Mouse (Mus musculus) lung, adult 2 months (tissue): Measurements from ENCODE around the gene Nfkb1.

Source experiments
- CTCF ChIP-seq: fragments of 200-500 bp; IDR thresholded peaks from 2 replicates; pipeline ENCODE4 v1.5.1; 2011; ENCODE audit warnings: mild to moderate bottlenecking, low read length, control low read depth; ENCODE audit not compliant: insufficient read depth
- POLR2A ChIP-seq: fragments of 200-500 bp; IDR thresholded peaks from 2 replicates; pipeline ENCODE4 v1.6.1; 2011; ENCODE audit warnings: low read depth, mild to moderate bottlenecking, control low read depth, low read length, borderline replicate concordance; ENCODE audit errors: extremely low read depth

- TF ChIP-seq CTCF: no peak
- no peak for TF ChIP-seq POLR2A
These were observed 60.8 kb downstream of the Nfkb1 start for GRCm38 (mm10) chr3:135630430-135631095.
